Mouse (Mus musculus): ENCODE data around the gene Dnah8. TPM values are rescaled to one million over a fixed set of nuclear protein-coding genes. Genes with fewer than 3 reads are reported as not detected.

The Dnah8 gene
- total and polyA plus RNA-seq, 3 experiments: 15.4 to 143 (median 19.5) TPM

GRCm38 (mm10) chr17:30580781-30581180 is 43.4 kb upstream of the Dnah8 start:
- Histone ChIP-seq H3K4me1 (ENCODE audit: control insufficient read depth in 1 of 2, insufficient read depth in 2 of 2, low read length in 2 of 2) (peaks cover 6% of the 10 kb centered on the region in 2 experiments), H3K9ac (ENCODE audit: control insufficient read depth, low read depth, low read length, poor library complexity, severe bottlenecking) (no peak overlapping the region), H3K4me3 (ENCODE audit: control insufficient read depth in 1 of 2, insufficient read depth in 1 of 2, low read depth in 2 of 2, low read length in 2 of 2) (no peak overlapping the region), H3K36me3 (ENCODE audit: control insufficient read depth in 1 of 2, insufficient read depth in 2 of 2, low read length in 2 of 2) (peaks cover 0 to 5% of the 10 kb centered on the region in 2 experiments; a peak in 1 of 4 replicates), H3K79me2 (ENCODE audit: control insufficient read depth, insufficient read depth, low read length, poor library complexity) (peaks cover 9% of the 10 kb centered on the region), H3K27ac (ENCODE audit: control insufficient read depth, low read depth, low read length) (no peak overlapping the region), H3K27me3 (ENCODE audit: control insufficient read depth in 1 of 2, insufficient read depth in 2 of 2, low read length in 2 of 2) (no peaks in the 10 kb centered on the region), H3K9me3 (replicated peaks; ENCODE audit: insufficient read depth, low read length) (no peaks in the 10 kb centered on the region)
- DNase-seq (ENCODE audit: low read depth, low spot score): no peak
- TF ChIP-seq E2F4 (IDR thresholded peaks at IDR 0.05; ENCODE audit: borderline replicate concordance, low read depth, low read length) (no peak), ZMIZ1 (IDR thresholded peaks at IDR 0.05; ENCODE audit: low read depth, low read length) (no peak), MYB (IDR thresholded peaks at IDR 0.05; ENCODE audit: low read depth, low read length) (no peak), GABPA (IDR thresholded peaks at IDR 0.05; ENCODE audit: low read depth, low read length) (no peak), BHLHE40 (IDR thresholded peaks at IDR 0.05; ENCODE audit: borderline replicate concordance, low read depth, low read length) (no peak), RCOR1 (IDR thresholded peaks at IDR 0.05; ENCODE audit: low read depth, low read length) (no peak), HCFC1 (IDR thresholded peaks at IDR 0.05; ENCODE audit: low read depth, low read length) (no peak), TCF12 (IDR thresholded peaks at IDR 0.05; ENCODE audit: low read depth, low read length) (no peak)

- Histone ChIP-seq H3K27ac (ENCODE audit: control insufficient read depth, low read depth, low read length) (no peak overlapping the region), H3K4me3 (ENCODE audit: control insufficient read depth in 1 of 2, insufficient read depth in 1 of 2, low read depth in 2 of 2, low read length in 2 of 2) (no peak overlapping the region)
- TF ChIP-seq NRF1 (IDR thresholded peaks at IDR 0.05; ENCODE audit: insufficient read depth, low read depth, low read length, poor library complexity, severe bottlenecking) (no peak), KAT2A (conservative IDR thresholded peaks at IDR 0.05; ENCODE audit: low read depth, low read length) (no peak), USF1 (IDR thresholded peaks at IDR 0.05; ENCODE audit: low read depth, low read length) (0 out of 2 replicates have a peak, but pooled peaks have one; percentile 6), MEF2A (IDR thresholded peaks at IDR 0.05; ENCODE audit: extremely low read depth, insufficient replicate concordance, low read depth, low read length, poor library complexity, severe bottlenecking) (no peak), ZNF384 (IDR thresholded peaks at IDR 0.05; ENCODE audit: low read depth, low read length) (no peak)
These were observed 43.0 kb upstream of the Dnah8 start for GRCm38 (mm10) chr17:30581201-30581600.

GRCm38 (mm10) chr17:30582313-30582712 is 41.8 kb upstream of the Dnah8 start:
- Histone ChIP-seq H3K4me1 (ENCODE audit: control insufficient read depth in 1 of 2, insufficient read depth in 2 of 2, low read length in 2 of 2) (no peaks in the 10 kb centered on the region), H3K36me3 (ENCODE audit: control insufficient read depth in 1 of 2, insufficient read depth in 2 of 2, low read length in 2 of 2) (no peaks in the 10 kb centered on the region), H3K27ac (ENCODE audit: control insufficient read depth, low read depth, low read length) (no peak overlapping the region), H3K27me3 (ENCODE audit: control insufficient read depth in 1 of 2, insufficient read depth in 2 of 2, low read length in 2 of 2) (no peaks in the 10 kb centered on the region), H3K4me3 (ENCODE audit: control insufficient read depth in 1 of 2, insufficient read depth in 1 of 2, low read depth in 2 of 2, low read length in 2 of 2) (no peak overlapping the region), H3K9ac (ENCODE audit: control insufficient read depth, low read depth, low read length, poor library complexity, severe bottlenecking) (no peak overlapping the region), H3K9me3 (replicated peaks; ENCODE audit: insufficient read depth, low read length) (no peaks in the 10 kb centered on the region), H3K79me2 (ENCODE audit: control insufficient read depth, insufficient read depth, low read length, poor library complexity) (no peaks in the 10 kb centered on the region)
- DNase-seq (ENCODE audit: low read depth, low spot score): peak; percentile 41
- TF ChIP-seq MYC (IDR thresholded peaks at IDR 0.05; ENCODE audit: low read depth, low read length) (peak; percentile 69), TCF12 (IDR thresholded peaks at IDR 0.05; ENCODE audit: low read depth, low read length) (no peak), ZNF384 (IDR thresholded peaks at IDR 0.05; ENCODE audit: low read depth, low read length) (no peak), CHD2 (IDR thresholded peaks at IDR 0.05; ENCODE audit: low read length) (no peak), POLR2AphosphoS5 (IDR thresholded peaks at IDR 0.05; ENCODE audit: borderline replicate concordance, low read depth, low read length) (no peak), CHD1 (IDR thresholded peaks at IDR 0.05; ENCODE audit: low read depth, low read length) (no peak), GATA1 (IDR thresholded peaks at IDR 0.05; ENCODE audit: low read depth, low read length) (no peak), NELFE (IDR thresholded peaks at IDR 0.05; ENCODE audit: low read depth, low read length) (no peak), ZMIZ1 (IDR thresholded peaks at IDR 0.05; ENCODE audit: low read depth, low read length) (no peak), POLR2A (IDR thresholded peaks at IDR 0.05; ENCODE audit: control insufficient read depth in 1 of 2, insufficient read depth in 1 of 2, low read depth in 1 of 2, low read length in 2 of 2, poor library complexity in 1 of 2) (no peak), MAZ (IDR thresholded peaks at IDR 0.05; ENCODE audit: low read depth, low read length) (no peak), TBP (IDR thresholded peaks at IDR 0.05; ENCODE audit: low read depth, low read length) (peak; percentile 60), EP300 (IDR thresholded peaks at IDR 0.05; ENCODE audit: low read depth in 1 of 2, low read length in 2 of 2) (no peak), USF2 (IDR thresholded peaks at IDR 0.05; ENCODE audit: borderline replicate concordance in 1 of 2, insufficient read depth in 1 of 2, low read depth in 1 of 2, low read length in 2 of 2) (no peak), SMC3 (IDR thresholded peaks at IDR 0.05; ENCODE audit: low read depth, low read length) (peak; percentile 33; the same call in 1 of the 2 replicates), ETS1 (IDR thresholded peaks at IDR 0.05; ENCODE audit: low read depth, low read length) (no peak)

More at GRCm38 (mm10) chr17:30581201-30581600, 43.0 kb upstream of the Dnah8 start:
- Histone ChIP-seq H3K36me3 (ENCODE audit: control insufficient read depth in 1 of 2, insufficient read depth in 2 of 2, low read length in 2 of 2) (peaks cover 0 to 5% of the 10 kb centered on the region in 2 experiments; a peak in 1 of 4 replicates), H3K9ac (ENCODE audit: control insufficient read depth, low read depth, low read length, poor library complexity, severe bottlenecking) (no peak overlapping the region), H3K79me2 (ENCODE audit: control insufficient read depth, insufficient read depth, low read length, poor library complexity) (peaks cover 8% of the 10 kb centered on the region), H3K27me3 (ENCODE audit: control insufficient read depth in 1 of 2, insufficient read depth in 2 of 2, low read length in 2 of 2) (no peaks in the 10 kb centered on the region), H3K9me3 (replicated peaks; ENCODE audit: insufficient read depth, low read length) (no peaks in the 10 kb centered on the region), H3K4me1 (ENCODE audit: control insufficient read depth in 1 of 2, insufficient read depth in 2 of 2, low read length in 2 of 2) (peaks cover 6% of the 10 kb centered on the region in 2 experiments)
- DNase-seq (ENCODE audit: low read depth, low spot score): no peak

Measured in MEL (cell line).